Mouse (Mus musculus): ENCODE measurements around the gene Shank1.

Shank1 gene

DNA sequence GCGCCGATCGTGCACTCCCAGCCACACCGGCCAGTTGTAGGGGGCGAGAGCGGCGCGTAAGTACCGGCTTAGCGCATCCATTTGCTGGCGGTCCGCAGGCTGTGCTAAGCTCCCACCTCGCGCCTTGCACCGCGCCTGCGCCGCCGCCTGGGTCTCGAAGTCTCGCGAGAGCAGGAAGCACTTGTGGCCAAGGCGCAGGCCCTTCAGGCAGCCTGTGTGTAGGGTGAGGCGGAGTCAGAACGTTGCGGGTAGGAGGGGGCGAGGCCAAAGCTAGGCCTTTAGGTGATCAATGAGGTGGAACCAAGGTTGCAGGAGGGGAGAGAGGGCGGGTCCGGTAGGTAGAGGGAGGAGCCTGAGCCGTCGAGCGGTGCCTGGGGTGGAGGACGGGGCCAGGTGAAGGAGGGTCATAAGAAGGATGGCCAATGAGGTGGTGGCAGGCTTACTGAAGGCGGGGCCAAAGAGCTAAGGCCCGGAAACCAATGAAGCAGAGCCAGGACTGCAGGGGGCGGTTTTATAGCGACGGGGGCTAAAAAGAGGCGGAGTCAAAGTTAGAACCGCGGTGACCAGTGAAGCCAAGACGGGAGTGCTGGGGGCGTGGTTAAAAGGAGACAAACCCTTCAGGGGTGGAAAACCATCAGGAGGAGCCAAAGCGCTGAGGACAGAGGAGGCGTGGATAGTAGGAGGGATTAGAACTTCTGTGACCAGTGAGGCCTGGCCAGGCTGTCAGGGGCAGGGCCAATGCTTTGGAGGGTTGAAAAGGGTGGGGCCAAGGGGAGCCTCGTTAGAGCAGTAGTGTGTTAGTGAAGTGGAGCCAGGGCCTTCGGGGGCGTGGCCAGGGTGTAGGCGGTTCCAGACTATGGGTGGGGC is 5.0 kb upstream of the Shank1 start:
- DNase-seq: peak; percentile 97 to 99

DNA sequence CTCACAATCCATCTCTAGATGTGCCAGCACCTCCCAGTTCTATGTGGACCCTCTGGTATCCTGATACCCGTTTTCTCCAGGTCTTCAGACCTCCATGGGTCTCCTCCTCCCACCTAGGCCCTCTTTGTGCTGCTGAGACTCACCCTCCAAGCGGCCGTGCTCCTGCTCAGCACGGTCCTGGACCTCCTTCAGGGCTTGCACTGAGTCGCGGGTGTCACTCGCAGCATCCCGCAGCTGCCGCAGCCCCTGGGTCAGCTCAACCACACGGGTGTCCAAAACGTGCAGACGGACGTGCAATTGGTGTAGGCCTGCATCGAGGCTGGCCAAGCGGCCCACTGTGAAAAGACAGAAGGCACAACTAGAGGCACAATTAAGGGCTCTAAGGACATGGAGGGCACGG is 4.4 kb upstream of the Shank1 start:
- DNase-seq: no peak

DNA sequence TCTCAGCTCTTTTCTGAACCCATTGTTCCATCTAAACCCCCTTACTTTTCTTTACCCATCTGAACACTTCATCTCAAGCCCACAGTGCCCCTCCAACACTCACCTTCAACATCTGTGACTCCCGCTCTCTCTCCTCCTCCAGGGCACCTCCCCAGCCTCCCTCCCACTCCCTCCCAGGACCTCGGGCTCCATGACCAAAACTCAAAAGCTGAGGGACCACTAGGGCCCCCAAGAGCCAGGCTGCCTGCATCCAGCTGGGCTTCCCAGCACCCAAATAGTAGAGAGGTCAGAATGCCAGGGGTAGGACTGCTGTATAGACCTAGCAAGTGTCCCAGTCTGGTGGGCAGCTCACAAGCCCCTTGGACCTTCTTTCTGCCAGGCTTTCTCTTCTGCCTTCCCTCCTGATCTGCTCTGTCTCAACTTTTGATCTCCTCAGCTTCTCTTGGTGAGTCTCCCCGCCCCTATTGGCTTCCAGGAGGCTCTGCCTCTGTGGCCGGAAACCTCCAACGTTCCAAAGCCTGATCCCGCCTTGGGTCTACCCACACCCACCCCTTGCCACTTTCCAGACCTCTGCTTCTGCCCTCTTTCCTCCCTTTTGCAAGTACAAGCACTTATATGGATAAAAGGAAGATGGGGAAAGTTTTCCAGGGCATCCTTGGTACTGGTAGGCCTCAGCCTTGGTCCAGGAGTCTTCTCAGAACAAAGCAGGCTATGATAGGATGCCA is 3.4 kb upstream of the Shank1 start, which contains the start of gene Clec11a:
TSS of gene Clec11a (minus strand) at position 387 of the 725 bp plus-strand sequence.
- DNase-seq: peak in 1 of 2 experiments; percentile 22

DNA sequence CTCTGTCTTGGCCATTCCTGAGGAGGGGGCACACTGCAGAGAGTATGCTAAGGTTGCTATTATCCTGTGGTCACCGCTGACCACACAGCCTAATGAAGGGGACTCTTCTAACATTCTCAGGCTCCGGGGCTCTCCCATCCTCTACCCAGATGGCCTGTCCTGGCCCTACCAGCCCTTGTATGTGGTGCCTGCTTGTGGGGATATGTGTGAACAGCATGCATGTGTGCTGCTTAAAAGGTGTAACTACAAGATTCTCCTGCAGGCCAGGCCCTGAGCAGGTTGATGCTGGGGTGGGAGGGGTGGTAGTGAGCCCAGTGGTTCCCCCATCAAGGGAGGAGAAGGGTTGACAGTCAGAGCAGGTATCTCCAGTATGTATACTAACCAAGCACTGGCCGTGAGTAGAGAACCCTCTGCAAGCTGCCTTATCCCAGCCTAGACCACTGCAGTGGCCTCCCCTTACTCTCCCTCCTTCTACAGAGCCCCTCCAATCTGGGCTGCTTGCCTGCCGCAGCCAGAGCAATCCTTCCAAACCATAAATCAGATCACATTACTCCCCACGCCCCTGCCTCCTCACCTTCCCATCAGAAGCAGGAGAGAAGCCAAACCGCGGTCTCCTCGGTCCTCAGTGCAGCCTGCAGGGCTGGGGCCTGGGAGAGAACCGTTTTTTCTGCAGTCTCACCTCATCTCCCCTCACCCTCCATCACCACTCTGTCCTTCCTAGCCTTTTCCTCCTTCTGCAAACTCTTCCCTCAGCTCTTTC is 2.6 kb upstream of the Shank1 start:
- DNase-seq: no peak

DNA sequence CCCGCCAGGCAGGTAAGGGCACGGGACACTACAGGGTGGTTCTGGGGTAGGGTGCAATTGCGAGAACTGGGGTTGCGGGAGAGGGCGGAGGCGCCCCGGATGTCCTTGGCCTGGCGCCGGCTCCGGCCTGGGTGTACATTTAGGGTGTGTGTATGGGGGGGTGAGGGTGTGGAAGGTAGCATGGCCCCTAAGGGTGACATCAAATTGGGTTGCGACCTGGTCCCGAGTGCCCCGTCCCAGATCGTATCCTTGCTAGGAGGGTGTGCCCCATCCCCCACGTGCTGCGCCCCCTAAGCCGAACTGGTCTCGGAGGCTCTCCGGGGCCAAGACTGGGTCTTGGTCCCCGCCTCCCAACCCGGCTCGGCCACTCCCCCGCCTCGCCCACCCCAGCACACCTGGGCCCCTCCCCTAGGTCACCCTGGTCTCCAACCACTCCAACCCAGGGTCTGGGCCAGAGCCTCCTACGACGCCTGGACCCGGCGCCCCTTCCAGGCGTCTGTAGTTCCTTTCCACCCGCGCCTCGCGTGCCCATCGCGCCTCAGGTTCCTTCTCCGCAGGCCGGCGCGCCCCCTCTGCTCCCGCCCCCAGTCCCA is 328 bp downstream of the Shank1 start:
- DNase-seq: peak in 1 of 2 experiments; percentile 2

DNA sequence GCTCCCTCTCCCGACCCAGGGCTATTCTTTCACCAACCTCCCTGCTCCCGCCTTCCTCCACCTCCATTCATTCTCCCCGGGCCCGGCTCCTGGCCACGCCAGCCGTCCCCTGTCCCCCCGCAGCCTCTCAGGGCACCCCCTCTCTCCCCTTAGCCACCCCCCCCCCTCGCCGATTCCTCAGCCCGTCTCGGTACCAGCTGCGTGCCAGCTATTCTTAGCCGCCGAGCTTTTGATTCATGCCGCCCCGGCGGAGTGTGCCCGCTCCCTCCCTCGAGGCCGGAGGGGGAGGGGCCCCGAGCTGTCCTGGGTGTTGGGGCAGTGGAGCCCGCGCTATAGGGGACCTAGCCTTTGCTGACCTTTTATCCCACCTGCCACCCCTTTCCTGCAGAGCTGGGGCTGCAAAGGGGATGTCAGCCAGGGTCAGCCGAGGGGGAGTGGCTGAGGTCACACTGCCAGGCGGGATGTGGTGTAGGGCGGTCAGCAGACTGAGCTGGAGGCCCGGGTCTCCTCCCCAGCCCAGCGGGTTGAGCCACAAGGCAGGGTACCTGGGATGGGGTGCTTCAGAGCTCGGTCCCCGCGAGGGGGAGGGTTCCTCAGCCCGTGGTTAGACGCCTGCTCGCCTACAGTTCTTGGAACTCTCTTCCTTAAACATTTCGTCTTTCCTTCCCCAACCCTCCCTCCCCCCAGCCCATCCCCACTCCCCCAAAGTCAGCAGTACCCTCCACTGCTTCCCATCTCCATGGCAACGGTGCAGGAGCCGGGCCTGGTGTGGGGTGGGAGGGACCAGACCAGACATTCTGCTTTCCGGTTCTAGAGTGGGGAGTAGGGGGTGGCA is 1.0 kb downstream of the Shank1 start:
- DNase-seq: peak; percentile 13 to 58

DNA sequence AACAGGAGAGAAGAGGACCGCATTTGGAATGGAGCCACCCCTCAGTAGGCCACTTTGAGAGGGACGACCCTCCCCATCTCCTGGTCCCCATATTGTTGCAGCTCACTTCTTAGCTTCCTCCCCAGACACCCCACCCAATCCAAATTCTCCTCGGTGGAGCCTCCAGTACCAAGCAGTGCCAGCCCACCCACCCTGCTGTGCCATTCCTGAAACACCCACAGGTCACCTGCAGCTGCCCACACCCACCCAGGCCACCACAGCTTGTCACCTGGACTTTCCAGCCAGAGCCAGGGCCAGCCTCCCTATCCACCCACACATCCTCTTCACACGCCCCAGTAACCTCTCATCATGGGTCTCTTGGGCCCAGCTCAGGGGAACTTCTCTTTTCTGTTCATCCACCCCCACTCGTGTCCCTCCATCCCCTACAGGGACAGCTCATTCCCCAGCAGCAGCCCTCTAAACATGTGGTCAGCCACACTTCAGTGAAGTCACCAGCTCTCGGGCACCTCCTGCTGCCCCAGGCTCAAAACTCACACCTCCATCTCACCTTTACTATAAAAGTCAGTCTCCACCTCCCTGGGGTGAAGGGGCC is 1.8 kb downstream of the Shank1 start:
- DNase-seq: peak; percentile 5 to 50

DNA sequence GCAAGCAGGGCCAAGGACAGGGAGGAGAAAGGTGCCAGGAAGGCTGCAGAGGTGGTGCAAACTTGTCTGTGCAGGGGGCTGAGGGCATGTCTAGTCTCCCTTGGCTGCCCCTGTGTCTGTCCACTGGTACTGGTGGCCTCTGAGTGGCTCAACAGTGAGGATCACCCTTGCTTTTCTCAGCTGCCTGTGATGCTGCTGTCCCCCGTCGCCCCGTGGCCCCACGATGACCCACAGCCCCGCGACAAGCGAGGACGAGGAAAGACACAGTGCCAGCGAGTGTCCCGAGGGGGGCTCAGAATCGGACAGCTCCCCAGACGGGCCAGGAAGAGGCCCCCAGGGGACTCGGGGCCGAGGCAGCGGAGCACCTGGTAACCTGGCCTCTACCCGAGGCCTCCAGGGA is 2.4 kb downstream of the Shank1 start:
- no peak for DNase-seq

DNA sequence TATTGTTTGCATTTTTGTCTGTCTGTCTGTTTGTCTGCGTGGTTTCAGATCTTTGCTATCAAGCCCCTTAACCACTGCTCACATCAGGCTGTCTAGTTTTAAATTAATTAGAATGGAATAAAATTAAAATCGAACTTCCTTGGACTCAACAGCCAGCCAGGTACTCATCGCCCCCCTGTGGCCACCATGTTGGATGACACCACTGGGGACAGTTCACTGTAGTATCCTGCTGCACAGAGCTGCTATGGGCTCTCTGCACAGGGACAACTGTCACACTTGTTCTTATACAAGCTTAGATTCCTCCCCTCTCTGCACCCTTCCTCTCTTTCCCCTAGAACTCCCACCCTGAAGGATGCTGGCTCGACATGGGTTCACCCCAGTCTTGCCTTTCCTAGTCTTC is 7.9 kb downstream of the Shank1 start:
- peak in 1 of 2 experiments; percentile 46 for DNase-seq

DNA sequence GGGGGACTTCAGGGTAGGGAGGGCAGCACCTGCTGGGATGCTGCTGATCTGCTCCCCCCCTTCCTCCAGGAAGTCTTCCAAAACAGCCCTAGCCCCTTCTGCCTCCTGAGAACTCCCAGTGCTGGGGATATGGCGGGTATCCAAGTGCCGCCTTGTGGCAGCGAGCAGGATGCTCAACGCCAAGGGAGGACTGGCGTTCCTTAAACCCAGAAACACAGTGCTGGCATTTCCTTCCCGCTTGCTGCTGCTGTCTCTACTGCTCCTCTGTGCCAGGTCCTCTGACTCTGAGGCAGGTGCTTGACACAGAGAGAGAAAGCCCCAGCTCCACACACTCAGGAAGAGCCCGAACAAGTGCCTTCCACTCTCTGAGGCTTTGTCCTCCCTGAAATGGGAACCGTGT is 10.8 kb downstream of the Shank1 start:
- no peak for DNase-seq

DNA sequence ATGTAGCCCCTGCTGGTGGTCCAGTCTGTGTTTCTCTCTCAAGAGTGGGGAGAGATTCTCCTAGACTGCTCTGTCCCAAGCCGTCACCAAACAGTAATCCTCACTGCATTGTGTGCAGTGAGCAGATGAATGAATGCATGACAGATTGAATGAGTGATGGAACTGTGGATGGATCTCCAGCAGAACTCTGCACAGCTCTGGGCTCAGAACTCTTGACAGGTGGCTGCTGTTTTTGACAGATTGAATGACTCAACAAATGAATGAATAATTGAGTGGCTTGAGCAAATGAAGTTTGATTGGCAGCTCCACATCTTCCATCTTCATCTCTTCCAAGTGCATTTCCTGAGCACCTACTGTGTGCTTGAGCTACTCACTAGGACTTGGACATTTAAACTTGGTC is 12.2 kb downstream of the Shank1 start:
- no peak for DNase-seq

DNA sequence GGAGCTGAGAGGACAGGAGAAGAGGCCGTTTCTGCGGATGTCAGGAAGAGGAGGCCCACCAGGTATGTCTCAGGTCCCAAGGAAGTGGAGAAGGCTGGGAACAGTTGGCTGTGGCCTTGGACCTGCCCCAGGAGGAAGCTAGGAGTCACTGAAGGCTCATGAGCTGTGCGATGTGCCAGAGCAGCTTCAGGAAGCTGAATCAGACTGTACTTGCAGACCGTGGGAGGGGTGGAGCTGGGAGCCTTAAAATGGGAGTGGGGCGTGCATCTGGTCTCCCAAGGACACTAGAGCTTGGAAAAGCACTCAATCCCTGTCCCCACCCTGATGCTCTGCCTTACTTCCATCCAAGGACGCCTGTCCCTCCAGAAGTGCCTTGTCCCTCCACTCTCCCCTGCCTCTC is 16.6 kb downstream of the Shank1 start:
- no peak for DNase-seq

DNA sequence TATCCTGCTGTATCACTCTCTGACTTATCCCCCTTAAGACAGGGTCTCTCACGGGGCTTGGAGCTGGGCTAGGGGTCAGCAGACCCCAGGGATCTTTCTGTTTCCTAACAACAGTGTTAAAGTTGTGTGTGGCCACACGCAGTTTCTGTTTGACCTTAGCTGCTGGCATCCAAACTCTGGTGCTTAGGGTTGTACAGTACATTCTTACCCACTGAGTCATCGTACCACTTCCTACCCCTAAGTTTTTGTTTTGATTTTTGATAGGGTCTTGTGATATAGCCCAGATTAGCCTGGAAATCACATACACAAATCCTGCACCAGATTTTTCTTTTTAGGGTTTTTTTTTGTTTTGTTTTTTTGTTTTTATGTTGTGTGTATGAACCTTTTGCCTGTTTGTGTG is 22.3 kb downstream of the Shank1 start:
- DNase-seq: no peak

DNA sequence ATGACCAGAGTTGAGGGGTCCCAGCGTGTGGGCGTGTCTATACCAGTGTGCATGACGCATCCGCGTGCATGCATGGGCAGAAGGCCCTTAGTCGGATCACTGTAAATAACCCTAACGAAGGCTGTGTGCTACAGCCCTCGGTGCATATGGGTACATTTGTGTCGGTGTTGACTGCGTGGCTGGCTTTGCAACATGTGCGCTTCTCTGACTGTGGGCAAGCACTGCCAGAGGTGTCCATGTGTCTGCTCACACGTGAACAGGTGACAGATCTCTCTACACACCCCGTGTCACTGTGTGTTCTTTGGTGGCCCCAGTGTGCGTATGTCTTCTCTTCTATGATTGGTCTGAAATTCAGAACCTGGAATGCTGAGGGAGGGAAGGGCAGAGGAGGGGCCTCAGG is 24.1 kb downstream of the Shank1 start:
- no peak for DNase-seq

DNA sequence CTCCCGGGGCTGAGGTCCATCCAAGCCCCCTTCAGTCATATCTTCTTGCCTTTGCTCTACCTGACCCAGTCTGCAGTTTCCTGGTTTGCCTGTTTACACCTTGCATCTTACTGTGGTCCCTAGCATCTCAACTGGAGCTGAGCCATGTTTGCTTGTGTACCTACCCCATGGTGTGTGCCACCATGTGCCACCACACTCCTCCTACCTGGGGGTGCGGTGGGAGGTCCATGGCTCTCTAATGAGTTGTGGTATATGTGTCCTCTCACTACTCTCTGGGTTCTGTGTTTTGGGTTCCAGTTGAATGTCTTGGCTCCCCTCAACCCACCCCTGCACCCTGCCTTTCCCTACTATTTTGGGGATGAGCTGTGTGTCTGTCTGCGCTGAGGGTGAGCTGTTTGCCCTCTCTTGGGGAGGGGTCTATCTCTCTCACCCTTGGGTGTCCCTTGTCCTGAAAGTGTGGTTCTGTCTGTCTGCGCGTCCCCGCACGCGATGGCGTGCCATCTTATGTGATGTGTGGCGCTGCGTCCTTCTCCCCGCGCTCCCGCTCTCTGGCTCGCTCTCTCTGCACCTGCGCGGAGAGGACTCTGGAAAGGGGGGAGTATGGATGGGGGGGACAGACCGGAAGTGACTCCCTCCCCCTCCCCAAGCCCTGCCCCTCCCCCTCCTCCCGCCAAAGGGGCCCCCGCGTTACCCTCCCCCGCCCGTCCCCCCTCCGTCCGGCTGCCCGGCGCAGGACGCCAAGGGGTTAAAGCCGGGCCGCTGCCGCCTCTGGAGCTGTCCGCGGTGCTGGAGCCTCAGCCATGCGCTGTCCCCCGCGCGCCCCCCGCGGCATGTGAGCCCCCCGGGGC is 25.2 kb downstream of the Shank1 start:
- no peak for DNase-seq

DNA sequence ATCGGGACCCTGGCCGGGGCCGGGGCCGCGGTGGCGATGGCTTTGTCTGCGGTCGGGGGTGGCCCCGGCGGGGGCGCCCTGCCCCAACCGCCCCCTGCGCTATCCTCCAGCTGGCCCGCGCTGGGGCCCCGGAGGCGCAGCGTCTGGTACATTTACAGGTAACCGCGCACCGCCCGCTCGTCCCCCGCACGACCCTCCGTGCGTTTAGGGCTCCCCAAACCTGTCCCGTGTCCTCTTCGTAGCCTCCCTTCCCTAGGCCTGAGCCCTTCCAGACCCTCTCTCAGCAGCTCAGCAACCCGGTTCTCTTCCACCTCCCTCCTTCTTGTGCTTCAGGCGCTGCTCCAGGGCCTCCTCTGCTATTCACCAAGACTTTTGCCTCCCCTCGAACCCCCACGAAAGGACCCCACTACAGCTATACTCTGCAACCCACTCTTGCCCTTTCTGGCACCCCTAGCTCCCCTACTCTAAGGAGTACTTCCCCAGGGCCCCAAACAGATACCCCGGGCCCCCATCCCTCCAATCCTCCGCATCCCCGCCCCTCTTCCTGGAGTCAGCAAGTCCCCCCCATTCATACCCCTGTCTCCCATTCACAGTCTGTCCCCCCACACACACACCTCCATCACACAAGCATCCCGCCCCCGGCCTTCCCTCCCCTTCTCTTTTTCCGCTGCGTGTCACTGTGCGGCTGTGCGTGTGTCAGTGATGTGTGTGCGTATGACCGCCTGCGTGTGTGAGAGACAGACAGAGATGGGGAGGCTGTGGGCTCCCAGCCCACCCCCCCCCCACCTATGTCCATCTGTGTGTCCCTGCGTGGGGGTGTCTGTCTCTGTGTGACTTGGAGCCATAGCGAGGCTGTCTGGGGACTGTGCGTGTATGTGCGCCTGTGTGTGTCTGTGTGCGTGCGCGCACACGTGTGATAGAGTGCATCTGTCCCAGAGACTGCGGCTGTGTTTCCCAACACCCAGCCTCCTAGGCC is 26.3 kb downstream of the Shank1 start:
- DNase-seq: no peak

DNA sequence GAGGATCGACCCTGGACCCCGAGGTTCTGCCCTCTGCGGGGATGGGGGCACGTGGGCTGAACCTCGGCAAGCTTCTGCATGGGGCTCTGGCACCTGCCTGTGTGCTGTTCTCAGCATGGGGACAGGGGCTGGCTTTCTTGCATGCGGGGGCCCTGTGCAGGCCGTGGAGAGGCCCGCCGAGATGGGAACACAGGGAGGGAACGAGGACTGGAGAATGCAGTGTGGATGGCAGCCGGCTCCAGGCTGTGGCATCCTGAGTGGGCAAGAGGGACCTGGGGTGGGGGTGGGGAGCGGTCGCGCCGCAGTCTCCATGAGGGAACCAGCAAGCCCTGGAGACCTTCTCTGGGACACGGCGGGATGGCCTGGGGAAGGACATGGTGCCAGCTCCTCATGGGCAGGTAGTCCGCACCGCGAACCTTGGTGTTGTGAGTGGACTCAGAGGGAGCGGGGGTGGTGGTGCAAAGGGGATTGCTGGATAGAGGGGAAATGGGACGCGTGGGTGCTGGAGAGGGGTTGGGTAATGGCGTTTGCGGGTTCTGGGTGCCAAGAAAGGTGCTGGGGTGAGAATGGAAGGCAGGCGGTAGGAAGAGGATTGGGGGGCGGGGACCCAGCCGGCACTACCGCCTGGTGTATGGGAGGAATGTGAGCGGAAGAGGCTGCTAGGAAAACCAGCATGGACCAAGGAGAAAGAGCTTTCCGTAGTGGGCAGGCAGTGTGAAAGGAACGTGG is 27.2 kb downstream of the Shank1 start:
- no peak for DNase-seq

DNA sequence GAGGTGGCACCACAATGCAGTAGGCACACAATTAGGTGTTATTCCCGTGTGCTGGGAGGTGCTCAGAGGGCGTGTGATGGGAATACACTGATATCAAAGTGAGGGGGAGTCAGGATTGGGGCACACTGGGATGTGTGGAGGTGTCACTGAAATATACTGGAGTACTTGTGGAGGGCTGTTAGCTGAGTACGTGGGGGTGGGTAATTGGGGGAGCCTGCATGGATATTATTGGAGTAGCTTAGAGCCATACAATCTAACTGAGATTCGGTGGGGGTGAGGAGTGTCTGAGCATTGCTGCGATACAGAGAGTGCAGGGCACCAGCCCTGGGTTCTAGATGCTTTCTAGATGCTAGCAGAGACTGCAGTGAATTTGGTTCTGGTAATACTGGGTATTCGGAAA is 30.2 kb downstream of the Shank1 start:
- no peak for DNase-seq

DNA sequence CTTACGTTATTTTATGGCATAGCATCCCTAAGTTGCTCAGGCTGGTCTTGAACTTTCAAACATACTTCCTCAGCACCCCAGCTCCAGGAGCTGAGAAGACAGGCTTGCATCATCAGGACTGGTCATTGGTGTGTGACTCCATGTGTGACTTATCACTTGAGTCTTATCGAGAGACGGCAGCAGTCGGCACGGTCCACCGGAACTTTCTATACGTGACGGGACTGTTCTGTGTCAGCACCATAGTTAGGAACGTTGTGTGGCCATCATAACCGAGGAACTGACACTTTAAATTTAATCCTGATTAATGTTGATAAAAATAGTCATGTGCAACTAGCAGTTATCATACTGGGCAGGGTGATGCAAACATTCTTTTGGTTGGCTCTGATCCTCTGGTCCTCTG is 31.1 kb downstream of the Shank1 start:
- no peak for DNase-seq

All from kidney, postnatal 25 days (tissue).